In the genomic region with DNA sequence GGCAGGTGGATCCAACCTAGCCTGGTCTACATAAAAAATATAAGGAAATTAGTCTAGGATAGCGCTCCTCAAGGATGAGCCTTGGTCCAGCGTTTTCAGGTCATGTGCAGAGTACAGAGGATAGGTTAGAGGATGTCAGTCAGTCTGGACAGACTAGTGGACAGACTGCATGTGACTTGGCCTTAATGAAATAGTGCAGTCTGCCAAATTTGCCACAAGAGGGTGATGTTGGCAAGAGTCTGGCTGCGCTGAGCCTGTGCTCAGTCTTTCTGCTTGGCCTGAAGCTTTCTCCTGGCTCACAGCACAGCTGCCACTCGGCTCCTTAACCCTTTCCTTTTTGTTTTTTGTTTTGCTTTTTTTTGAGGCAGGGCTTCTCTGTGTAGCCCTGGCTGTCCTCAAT, we compare ENCODE assay signal across 8 mouse cellular contexts. TPM values are rescaled to one million over a fixed set of nuclear protein-coding genes. Genes with fewer than 3 reads are reported as not detected.
DNase-seq lines count a peak whose midpoint lies in the region; ATAC-seq lines count a peak whose summit lies in the region.

No protein-coding gene starts in this region.

- no peaks in the 10 kb centered on the region for H3K27me3 ChIP-seq in hindbrain, embryonic 11.5 days (ENCODE audit: control insufficient read depth, insufficient read depth, low read length)
- no peaks in the 10 kb centered on the region for H3K27me3 ChIP-seq in lung, embryonic 16.5 days (ENCODE audit: control insufficient read depth, insufficient read depth, low read depth, low read length)

- no peaks in the 10 kb centered on the region for H3K4me1 ChIP-seq in hindbrain, embryonic 11.5 days (replicated peaks; ENCODE audit: control insufficient read depth, insufficient read depth, low read length)
- no peaks in the 10 kb centered on the region for H3K4me1 ChIP-seq in lung, embryonic 16.5 days (replicated peaks; ENCODE audit: control insufficient read depth, insufficient read depth, low read length)

- no peak overlapping the region for H3K4me2 ChIP-seq in hindbrain, embryonic 11.5 days (replicated peaks; ENCODE audit: low read depth, low read length)
- no peak overlapping the region for H3K4me2 ChIP-seq in lung, embryonic 16.5 days (ENCODE audit: low read depth, low read length)

- peak; percentile 96 for ATAC-seq in frontal cortex, adult (ENCODE audit: low TSS enrichment)
- ATAC-seq in hindbrain, embryonic 11.5 days (ENCODE audit: low FRiP score): peak; percentile 76
- peak; percentile 85 for ATAC-seq in lung, embryonic 16.5 days (ENCODE audit: low read depth)

- no peak overlapping the region for H3K4me3 ChIP-seq in hindbrain, embryonic 11.5 days (ENCODE audit: low read depth, low read length)
- no peak overlapping the region for H3K4me3 ChIP-seq in lung, embryonic 16.5 days (ENCODE audit: low read length)

- no peaks in the 10 kb centered on the region for H3K36me3 ChIP-seq in hindbrain, embryonic 11.5 days (ENCODE audit: control insufficient read depth, insufficient read depth, low read length)
- H3K36me3 ChIP-seq in lung, embryonic 16.5 days (ENCODE audit: control insufficient read depth, insufficient read depth, low read length): no peaks in the 10 kb centered on the region

- no peak overlapping the region for H3K9ac ChIP-seq in hindbrain, embryonic 11.5 days (ENCODE audit: low read depth, low read length)
- no peak overlapping the region for H3K9ac ChIP-seq in lung, embryonic 16.5 days (ENCODE audit: low read length)

- H3K9me3 ChIP-seq in hindbrain, embryonic 11.5 days (ENCODE audit: control insufficient read depth, low read length): no peaks in the 10 kb centered on the region
- H3K9me3 ChIP-seq in lung, embryonic 16.5 days (ENCODE audit: control insufficient read depth, low read length): no peaks in the 10 kb centered on the region

- peak; percentile 32 for DNase-seq in MEL-GATA-1-ER (ENCODE audit: extremely low read depth, low read depth)
- peak; percentile 75 for DNase-seq in cerebellum, adult 11 months
- peak; percentile 76 for DNase-seq in hindbrain, embryonic 11.5 days (ENCODE audit: low spot score)
- peak; percentile 72 for DNase-seq in layer of hippocampus, adult 9-11 months
- peak; percentile 54 for DNase-seq in ovary, postnatal 36 days (ENCODE audit: low spot score)
- DNase-seq in thymus, postnatal 36 days: peak; percentile 56 to 58

- no peak overlapping the region for H3K27ac ChIP-seq in hindbrain, embryonic 11.5 days (ENCODE audit: low read depth, low read length)
- no peak overlapping the region for H3K27ac ChIP-seq in lung, embryonic 16.5 days (ENCODE audit: low read length)

- 26% methylated on average over 4 of the region's 4 CpGs for WGBS in hindbrain, embryonic 11.5 days
- WGBS in lung, embryonic 16.5 days: 24% methylated on average over 4 of the region's 4 CpGs

RNA-seq across cellular contexts. Expression of gene Map4, which starts 54.2 kb away (rescaled TPM):
- 78.9 and 98.7 TPM in 2 replicates for polyA plus RNA-seq in hindbrain, embryonic 11.5 days (2014; fragmentation: Nextera tagmentation; extraction: Ambion mirVana)
- polyA plus RNA-seq in lung, embryonic 16.5 days (2015; fragmentation: Nextera tagmentation; extraction: Ambion mirVana): 52.4 and 56.2 TPM in 2 replicates
